Mouse (Mus musculus): ENCODE results near the gene Kcnk18.

The Kcnk18 gene

GRCm38 (mm10) chr19:59228376-59228775, 9.4 kb downstream of the Kcnk18 start:
- DNase-seq (ENCODE audit: low read depth): no peak

GRCm38 (mm10) chr19:59232786-59233185, 13.8 kb downstream of the Kcnk18 start:
- DNase-seq (ENCODE audit: low read depth): no peak

DNA sequence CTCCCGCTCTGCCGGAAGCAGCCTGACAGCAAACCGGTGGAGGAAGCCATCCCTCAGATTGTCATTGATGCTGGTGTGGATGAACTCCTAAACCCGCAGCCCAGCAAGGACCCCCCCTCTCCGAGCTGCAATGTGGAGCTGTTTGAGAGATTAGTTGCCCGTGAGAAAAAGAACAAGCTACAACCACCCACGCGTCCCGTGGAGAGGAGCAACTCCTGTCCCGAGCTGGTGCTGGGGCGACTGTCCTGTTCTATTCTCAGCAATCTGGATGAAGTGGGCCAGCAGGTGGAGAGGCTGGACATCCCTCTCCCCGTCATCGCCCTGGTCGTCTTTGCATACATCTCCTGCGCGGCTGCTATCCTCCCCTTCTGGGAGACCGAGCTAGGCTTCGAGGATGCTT, 16.0 kb downstream of the Kcnk18 start:
- no peak for DNase-seq (ENCODE audit: low read depth)

- DNase-seq (ENCODE audit: low read depth): no peak
These were observed 17.0 kb downstream of the Kcnk18 start for GRCm38 (mm10) chr19:59236046-59236445.

DNA sequence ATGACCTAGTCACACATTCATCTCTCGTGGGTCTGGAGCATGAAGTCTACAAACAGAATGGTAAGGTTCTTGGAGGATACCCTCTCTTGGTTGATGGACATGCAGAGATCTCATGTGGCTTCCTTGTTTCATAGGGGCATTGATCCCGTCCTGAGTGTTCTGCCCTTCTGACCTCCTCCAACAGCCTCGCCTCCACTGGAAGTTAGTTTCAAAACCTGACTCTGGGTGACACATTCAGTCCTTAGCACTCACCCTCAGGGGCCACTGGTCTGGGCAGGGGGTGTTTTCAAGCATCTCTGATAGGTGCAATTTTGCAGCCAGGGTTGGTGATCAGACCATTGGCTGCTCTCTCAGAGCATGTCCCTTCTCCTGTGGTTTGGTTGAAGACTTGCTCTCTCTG, 19.6 kb downstream of the Kcnk18 start:
- no peak for DNase-seq (ENCODE audit: low read depth)

GRCm38 (mm10) chr19:59239124-59239817, 20.3 kb downstream of the Kcnk18 start:
- peak; percentile 87 for DNase-seq (ENCODE audit: low read depth)

DNA sequence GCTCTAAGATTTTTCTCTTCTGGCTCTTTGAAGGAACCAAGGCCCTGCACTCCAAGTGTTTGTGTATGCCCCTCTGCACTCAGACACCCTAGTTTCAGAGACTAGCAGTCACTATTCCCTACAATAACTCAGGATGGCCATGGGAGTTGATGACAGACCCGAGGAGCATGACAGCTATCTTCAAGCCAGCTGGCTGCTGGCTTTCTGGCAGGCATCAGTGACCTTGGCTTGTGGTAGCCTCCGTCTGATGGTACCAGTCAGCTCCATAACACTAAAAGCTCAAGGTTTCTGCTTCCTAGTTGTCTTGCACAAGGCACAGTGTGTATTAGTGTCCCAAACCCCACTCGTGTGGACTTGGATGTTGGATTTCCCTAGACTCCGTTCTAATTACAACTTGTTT, 23.0 kb downstream of the Kcnk18 start:
- no peak for DNase-seq (ENCODE audit: low read depth)

- no peak for DNase-seq (ENCODE audit: low read depth)
These were observed 24.0 kb downstream of the Kcnk18 start for GRCm38 (mm10) chr19:59243057-59243456.

- DNase-seq (ENCODE audit: low read depth): no peak
These were observed 29.1 kb downstream of the Kcnk18 start for GRCm38 (mm10) chr19:59248144-59248543.

DNA sequence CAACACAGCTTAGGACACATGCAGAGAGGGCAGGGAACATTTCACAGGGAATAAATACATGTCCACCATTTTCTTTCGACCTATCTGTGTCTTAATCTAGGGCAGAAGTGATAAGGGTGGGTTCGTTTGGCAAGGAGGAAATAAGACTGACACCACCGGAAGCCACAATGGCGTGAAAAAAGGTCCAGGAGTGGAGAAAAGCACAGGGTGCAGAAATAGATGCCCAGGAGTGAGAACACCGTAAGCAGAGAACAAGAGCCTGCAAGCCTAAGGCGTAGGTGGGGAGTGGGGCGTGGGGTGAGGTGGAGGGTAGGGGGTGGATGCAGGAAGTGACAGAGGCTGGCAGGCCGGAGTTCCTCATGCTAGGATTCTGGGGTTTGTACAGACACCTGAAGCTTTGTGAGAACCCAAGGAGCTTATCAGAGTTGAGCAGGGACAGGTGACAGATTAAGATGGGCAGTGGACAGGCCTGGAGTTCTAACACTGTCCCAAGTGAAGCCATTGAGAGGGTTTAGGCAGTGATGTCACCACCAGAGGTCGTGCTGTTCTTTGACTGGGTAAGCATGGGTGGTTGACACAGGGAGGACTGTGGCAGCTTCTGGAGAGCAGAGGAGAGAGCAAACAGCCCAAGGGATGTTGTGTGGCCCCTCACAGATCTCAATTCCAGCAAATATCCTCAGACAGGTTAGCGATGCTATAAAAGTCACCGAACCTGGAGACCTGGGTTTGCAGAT, 29.7 kb downstream of the Kcnk18 start:
- peak; percentile 37 for DNase-seq (ENCODE audit: low read depth)

DNA sequence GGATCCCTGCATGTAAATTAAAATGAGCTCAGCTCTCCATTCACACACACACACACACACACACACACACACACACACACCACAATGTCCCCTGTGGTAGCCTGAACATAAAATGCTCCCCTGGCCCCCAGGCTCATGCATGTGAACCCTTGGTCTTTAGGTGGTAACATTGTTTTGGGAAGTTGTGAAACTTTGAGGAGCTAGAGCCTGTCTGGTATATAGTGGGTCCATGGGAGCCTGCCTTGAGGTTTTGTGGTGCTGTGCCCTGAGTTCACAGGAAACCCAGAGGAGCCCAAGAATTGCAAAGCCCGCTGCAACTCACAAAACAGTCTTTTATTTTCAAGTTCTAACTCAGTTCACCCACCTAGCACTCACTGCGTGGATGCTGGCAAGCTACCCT, 33.6 kb downstream of the Kcnk18 start:
- DNase-seq (ENCODE audit: low read depth): no peak

DNA sequence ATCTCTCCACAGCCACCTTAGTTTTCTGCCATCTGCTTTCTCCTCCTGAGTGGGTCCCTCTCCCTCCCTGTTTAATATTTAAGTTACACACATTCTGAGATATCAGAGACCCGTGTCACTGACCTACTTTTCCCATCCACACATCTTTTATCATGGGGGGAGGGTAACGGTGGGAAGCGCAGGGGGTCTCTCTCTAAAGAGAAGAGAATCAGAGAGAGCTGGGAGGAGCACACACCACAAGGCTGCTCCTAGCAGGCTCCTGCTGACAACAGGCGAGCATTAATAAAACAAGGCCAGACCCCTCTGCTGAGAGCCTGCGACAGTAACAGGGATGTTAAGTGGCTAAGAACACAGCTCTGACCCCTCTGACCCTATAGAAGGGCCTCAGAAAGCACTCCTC, 40.6 kb downstream of the Kcnk18 start:
- DNase-seq (ENCODE audit: low read depth): no peak

GRCm38 (mm10) chr19:59260718-59261442, 41.9 kb downstream of the Kcnk18 start, which contains the start of gene Slc18a2:
Slc18a2 (plus strand) TSS chr19:59260896.
- DNase-seq (ENCODE audit: low read depth): no peak

DNA sequence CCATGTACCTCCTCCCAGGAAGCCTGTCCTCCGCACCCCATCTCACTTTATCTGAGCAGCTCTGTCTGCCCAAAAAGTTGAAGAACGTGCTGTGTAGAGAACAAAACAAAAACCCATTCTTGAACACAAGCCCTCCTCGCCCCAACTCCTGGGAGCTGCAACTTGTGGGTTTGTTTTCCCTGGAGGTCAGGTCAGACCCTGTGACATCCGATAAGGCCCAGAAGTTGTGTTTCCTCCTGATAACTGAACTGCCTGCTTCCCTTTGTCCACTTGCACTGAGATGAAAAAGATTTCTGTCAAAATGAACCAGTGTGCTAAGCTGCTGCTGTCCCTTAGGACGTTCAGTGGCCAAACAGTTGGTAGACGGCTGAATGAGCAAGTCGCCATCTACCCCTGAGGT, 42.6 kb downstream of the Kcnk18 start:
- no peak for DNase-seq (ENCODE audit: low read depth)

DNA sequence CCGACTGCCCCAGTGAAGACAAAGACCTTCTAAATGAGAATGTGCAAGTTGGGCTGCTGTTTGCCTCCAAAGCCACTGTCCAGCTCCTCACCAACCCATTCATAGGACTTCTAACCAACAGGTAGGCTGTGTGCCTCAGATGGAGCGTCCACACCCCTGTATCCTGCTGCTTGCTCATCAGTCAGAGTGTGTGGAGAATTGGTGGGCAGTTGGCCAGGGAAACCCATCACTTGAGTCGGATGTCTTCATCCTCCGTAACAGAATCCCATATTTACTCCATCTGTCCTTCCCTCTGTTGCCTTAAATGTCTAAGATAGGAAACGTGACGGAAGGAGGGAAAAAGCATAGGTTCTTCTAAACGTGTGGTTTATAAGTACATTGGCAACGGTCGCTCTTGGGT, 44.2 kb downstream of the Kcnk18 start:
- no peak for DNase-seq (ENCODE audit: low read depth)

DNA sequence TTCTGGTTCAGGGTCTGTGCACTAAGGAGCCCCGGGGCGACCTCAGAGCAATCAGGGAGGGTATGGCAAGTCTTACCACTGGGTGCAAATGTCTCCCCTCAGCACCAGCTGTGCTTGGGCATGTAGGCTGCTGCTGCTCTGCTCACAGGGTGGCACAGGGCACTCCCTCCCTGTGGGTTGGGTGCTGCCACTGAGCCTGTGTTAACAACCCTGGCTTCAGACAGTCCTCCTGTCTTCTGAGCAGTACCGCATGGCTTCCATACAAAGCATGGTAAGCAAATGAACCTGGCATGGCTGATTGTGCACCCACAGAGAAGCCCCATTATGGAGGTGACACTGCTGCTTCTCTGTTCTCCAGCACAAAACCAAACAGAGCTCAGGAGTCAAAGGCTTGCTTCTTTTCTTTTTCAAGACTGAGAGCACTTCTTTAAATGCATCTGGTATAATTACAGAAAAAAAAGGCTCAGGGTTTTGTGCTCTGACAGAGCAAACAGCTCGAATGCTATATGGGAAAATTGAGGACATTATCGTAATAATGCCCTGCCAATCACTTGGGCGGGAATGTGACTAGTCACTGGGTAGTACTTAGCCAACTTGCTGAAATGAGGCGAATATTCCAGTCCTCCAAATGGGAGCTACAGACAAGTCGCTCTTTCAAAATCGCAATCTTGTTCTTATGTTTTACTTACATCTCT, 46.0 kb downstream of the Kcnk18 start:
- DNase-seq (ENCODE audit: low read depth): no peak

GRCm38 (mm10) chr19:59265907-59266306, 46.9 kb downstream of the Kcnk18 start:
- no peak for DNase-seq (ENCODE audit: low read depth)

DNA sequence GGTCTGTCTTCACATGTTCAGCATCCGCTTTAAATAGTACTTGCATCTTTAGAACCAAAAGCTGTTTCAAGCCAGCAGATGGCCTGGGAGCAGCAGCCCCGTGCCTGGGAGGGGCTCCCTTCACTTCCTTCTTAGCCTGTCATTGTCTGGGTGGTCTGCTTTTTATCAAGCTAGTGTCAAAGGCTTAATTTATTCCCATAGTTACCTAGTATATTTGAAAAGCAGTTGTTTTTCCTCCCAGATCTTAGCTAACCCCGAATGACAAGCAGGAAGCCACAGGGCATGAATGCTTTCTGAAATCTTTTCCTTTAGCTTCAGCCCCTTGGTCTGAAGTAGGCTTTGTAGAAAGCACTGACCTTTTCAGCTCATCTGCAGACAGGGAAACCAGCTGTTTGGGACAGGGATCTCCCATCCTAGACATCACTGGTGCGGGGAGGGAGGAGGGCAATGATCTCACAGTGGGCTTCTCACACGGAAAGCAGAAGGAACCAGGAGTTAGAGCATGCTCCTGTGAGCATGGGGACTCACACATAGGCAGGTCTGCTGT, 48.5 kb downstream of the Kcnk18 start:
- no peak for DNase-seq (ENCODE audit: low read depth)

GRCm38 (mm10) chr19:59273190-59273589, 54.2 kb downstream of the Kcnk18 start:
- DNase-seq (ENCODE audit: low read depth): no peak

DNA sequence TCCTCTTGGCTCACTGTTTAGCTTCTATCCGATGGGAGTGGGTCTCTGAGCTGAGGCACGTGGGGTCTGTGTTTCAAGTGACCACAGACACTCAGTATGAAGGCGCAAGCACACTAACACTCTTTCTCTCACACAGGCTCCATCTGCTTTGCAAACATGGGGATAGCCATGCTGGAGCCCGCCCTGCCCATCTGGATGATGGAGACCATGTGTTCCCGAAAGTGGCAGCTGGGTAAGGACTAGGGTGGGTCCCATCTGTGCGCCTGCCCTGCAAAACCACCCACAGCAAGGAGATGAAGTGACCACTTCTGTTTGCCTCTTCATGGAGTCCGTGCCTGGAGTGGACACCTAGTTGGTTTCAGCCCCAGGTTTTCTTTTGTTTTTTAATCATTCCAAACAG, 57.3 kb downstream of the Kcnk18 start:
- no peak for DNase-seq (ENCODE audit: low read depth)

DNA sequence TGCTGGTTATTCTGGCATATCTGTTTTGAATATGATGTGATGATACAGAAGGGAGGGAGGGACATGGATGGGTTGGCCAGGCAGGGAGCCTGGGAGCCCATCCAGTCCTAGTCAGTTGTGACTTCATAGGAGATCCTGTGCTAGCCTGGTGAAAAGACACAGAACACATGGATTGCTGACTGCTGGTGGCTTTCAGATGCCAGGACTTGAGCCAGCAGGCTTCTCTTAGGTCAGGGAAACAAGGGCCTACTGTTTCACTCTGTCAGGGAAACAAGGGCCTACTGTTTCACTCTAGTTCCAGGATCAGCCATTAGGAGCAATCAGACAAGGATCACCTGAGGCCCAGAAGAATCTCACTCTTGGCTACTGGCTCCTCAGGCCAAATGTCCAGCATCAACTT, 61.8 kb downstream of the Kcnk18 start:
- no peak for DNase-seq (ENCODE audit: low read depth)

DNA sequence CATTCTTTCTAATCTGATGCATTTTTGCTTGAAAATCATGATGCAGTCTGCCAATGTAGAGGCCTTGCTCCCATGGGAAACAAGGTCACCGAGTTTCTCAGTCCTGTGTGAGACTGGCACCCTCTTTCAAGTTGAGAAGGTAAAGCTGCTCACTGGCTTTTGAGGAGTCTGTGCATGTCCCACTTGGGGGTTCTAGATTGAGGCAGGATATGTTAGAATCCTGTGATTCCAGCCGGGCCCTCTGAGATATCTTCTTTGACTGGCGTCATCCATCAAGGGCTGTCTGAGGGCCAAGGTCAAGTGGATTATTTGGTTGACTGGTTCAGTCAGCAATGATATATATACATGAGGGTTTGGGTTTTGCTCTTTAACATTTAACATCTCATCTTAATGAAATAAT, 63.0 kb downstream of the Kcnk18 start:
- no peak for DNase-seq (ENCODE audit: low read depth)
